Mouse (Mus musculus) forebrain, embryonic 15.5 days (tissue): ENCODE measurements at regions not wholly inside any gene's neighbourhood (a gene's known extent, or its start where the extent isn't known, plus 50 kb on each side); places are given as distances from the start of the nearest gene placed in this dataset.

Source experiments
- ATAC-seq: fragments of 200-750 bp; cut with Nextera tagmentation; replicated peaks from 2 replicates; pipeline ENCODE4 v1.8.0; 2017; ENCODE audit warnings: mild to moderate bottlenecking, moderate TSS enrichment, moderate library complexity
- H3K27ac ChIP-seq: fragments of 300-500 bp; sonication (generic); replicated peaks from 2 replicates; pipeline ENCODE4 v1.5.1; 2015; ENCODE audit warnings: mild to moderate bottlenecking, inconsistent platforms
- H3K27me3 ChIP-seq: fragments of 300-500 bp; sonication (generic); 2 replicates; pipeline ENCODE4 v1.6.1; 2015; ENCODE audit warnings: inconsistent platforms
- H3K36me3 ChIP-seq: fragments of 300-500 bp; sonication (generic); 2 replicates; pipeline ENCODE4 v1.6.1; 2015; ENCODE audit warnings: mild to moderate bottlenecking, inconsistent platforms
- H3K4me1 ChIP-seq: fragments of 300-500 bp; sonication (generic); 2 replicates; pipeline ENCODE4 v1.6.1; 2015; ENCODE audit warnings: inconsistent platforms
- H3K4me2 ChIP-seq: fragments of 300-500 bp; sonication (generic); replicated peaks from 2 replicates; pipeline ENCODE4 v1.6.1; 2015; ENCODE audit warnings: mild to moderate bottlenecking, inconsistent platforms
- H3K4me3 ChIP-seq: fragments of 300-500 bp; sonication (generic); 2 replicates; pipeline ENCODE4 v1.5.1; 2015; ENCODE audit warnings: mild to moderate bottlenecking, inconsistent platforms
- H3K9ac ChIP-seq: fragments of 300-500 bp; sonication (generic); replicated peaks from 2 replicates; pipeline ENCODE4 v1.6.1; 2015; ENCODE audit warnings: mild to moderate bottlenecking, inconsistent platforms
- H3K9me3 ChIP-seq: fragments of 300-500 bp; sonication (generic); 2 replicates; pipeline ENCODE4 v1.6.1; 2016; ENCODE audit warnings: inconsistent platforms
- WGBS: fragments of 180-500 bp; shearing (Covaris S2); methylation state at CpG from one replicate; pipeline ENCODE4 v1.1.7; 2015; ENCODE audit warnings: mixed read lengths; 5-methylcytosine and 5-hydroxymethylcytosine counted together

- ATAC-seq, result no peak
- Histone ChIP-seq H3K4me3 (no peak overlapping the region), H3K27ac (no peak overlapping the region), H3K4me2 (no peak overlapping the region), H3K9me3 (no peaks in the 10 kb centered on the region), H3K36me3 (no peaks in the 10 kb centered on the region), H3K27me3 (no peaks in the 10 kb centered on the region), H3K4me1 (no peaks in the 10 kb centered on the region), H3K9ac (no peak overlapping the region)
- 6% methylated on average over 2 of the region's 2 CpGs for WGBS
Observed at GRCm38 (mm10) chr2:73998531-73998930, 87.4 kb upstream of the Atp5g3 start.

GRCm38 (mm10) chr2:73996986-73997385, 85.9 kb upstream of the Atp5g3 start:
- Histone ChIP-seq H3K9ac (no peak overlapping the region), H3K4me2 (no peak overlapping the region), H3K36me3 (no peaks in the 10 kb centered on the region), H3K4me3 (no peak overlapping the region), H3K27ac (no peak overlapping the region), H3K27me3 (no peaks in the 10 kb centered on the region), H3K9me3 (no peaks in the 10 kb centered on the region), H3K4me1 (0 out of 2 replicates have a peak, but pooled peaks cover 1% of the 10 kb centered on the region)
- 87% methylated on average over 5 of the region's 5 CpGs for whole genome bisulfite sequencing
- no peak for ATAC-seq

GRCm38 (mm10) chr2:73991818-73992217, 80.7 kb upstream of the Atp5g3 start:
- H3K27ac ChIP-seq, result no peak overlapping the region
- H3K9me3 ChIP-seq, result no peaks in the 10 kb centered on the region
- H3K4me2 ChIP-seq, result no peak overlapping the region
- H3K36me3 ChIP-seq, result no peaks in the 10 kb centered on the region
- no peak overlapping the region for H3K9ac ChIP-seq
- H3K27me3 ChIP-seq, result 0 out of 2 replicates have a peak, but pooled peaks cover 3% of the 10 kb centered on the region
- WGBS, result 45% methylated on average over 11 of the region's 11 CpGs
- no peak overlapping the region for H3K4me3 ChIP-seq
- H3K4me1 ChIP-seq, result 0 out of 2 replicates have a peak, but pooled peaks cover 5% of the 10 kb centered on the region
- ATAC-seq, result no peak

- Histone ChIP-seq H3K9ac (no peak overlapping the region), H3K9me3 (no peaks in the 10 kb centered on the region)
- no peak for ATAC-seq
Observed at GRCm38 (mm10) chr2:73987441-73988105, 76.4 kb upstream of the Atp5g3 start.

GRCm38 (mm10) chr2:73985911-73986250, 74.8 kb upstream of the Atp5g3 start:
- no peaks in the 10 kb centered on the region for H3K36me3 ChIP-seq
- H3K27ac ChIP-seq, result no peak overlapping the region
- no peaks in the 10 kb centered on the region for H3K9me3 ChIP-seq
- no peak overlapping the region for H3K4me3 ChIP-seq
- no peak overlapping the region for H3K4me2 ChIP-seq
- WGBS, result 83% methylated on average over 6 of the region's 6 CpGs
- no peak for ATAC-seq
- no peak overlapping the region for H3K9ac ChIP-seq
- H3K4me1 ChIP-seq, result 0 out of 2 replicates have a peak, but pooled peaks cover 3% of the 10 kb centered on the region
- 0 out of 2 replicates have a peak, but pooled peaks cover 3% of the 10 kb centered on the region for H3K27me3 ChIP-seq

More at GRCm38 (mm10) chr2:73987441-73988105, 76.4 kb upstream of the Atp5g3 start:
- H3K36me3 ChIP-seq, result no peaks in the 10 kb centered on the region
- no peak overlapping the region for H3K27ac ChIP-seq
- 78% methylated on average over 10 of the region's 10 CpGs for WGBS
- no peak overlapping the region for H3K4me3 ChIP-seq
- H3K4me2 ChIP-seq, result no peak overlapping the region
- H3K27me3 ChIP-seq, result 0 out of 2 replicates have a peak, but pooled peaks cover 3% of the 10 kb centered on the region
- H3K4me1 ChIP-seq, result 0 out of 2 replicates have a peak, but pooled peaks cover 8% of the 10 kb centered on the region

GRCm38 (mm10) chr2:73985238-73985910, 74.2 kb upstream of the Atp5g3 start:
- Histone ChIP-seq H3K36me3 (no peaks in the 10 kb centered on the region), H3K9ac (no peak overlapping the region), H3K27me3 (0 out of 2 replicates have a peak, but pooled peaks cover 3% of the 10 kb centered on the region), H3K27ac (no peak overlapping the region), H3K4me3 (no peak overlapping the region), H3K4me1 (0 out of 2 replicates have a peak, but pooled peaks cover 3% of the 10 kb centered on the region), H3K4me2 (no peak overlapping the region), H3K9me3 (no peaks in the 10 kb centered on the region)
- ATAC-seq, result no peak
- WGBS, result 81% methylated on average over 14 of the region's 14 CpGs

GRCm38 (mm10) chr2:73983166-73983565, 72.0 kb upstream of the Atp5g3 start:
- 41% methylated on average over 4 of the region's 4 CpGs for WGBS
- H3K4me2 ChIP-seq, result no peak overlapping the region
- H3K36me3 ChIP-seq, result no peaks in the 10 kb centered on the region
- no peaks in the 10 kb centered on the region for H3K27me3 ChIP-seq
- no peaks in the 10 kb centered on the region for H3K9me3 ChIP-seq
- H3K4me3 ChIP-seq, result no peak overlapping the region
- no peak overlapping the region for H3K27ac ChIP-seq
- peaks cover 9% of the 10 kb centered on the region for H3K4me1 ChIP-seq
- no peak for ATAC-seq
- H3K9ac ChIP-seq, result no peak overlapping the region

- H3K27ac ChIP-seq, result no peak overlapping the region
- H3K4me3 ChIP-seq, result no peak overlapping the region
- H3K36me3 ChIP-seq, result no peaks in the 10 kb centered on the region
- no peak for ATAC-seq
- no peak overlapping the region for H3K4me2 ChIP-seq
- H3K27me3 ChIP-seq, result no peaks in the 10 kb centered on the region
- no peaks in the 10 kb centered on the region for H3K9me3 ChIP-seq
- no peak overlapping the region for H3K9ac ChIP-seq
- 85% methylated on average over 15 of the region's 15 CpGs for WGBS
- H3K4me1 ChIP-seq, result peaks cover 8% of the 10 kb centered on the region
Observed at GRCm38 (mm10) chr2:73978072-73978471, 66.9 kb upstream of the Atp5g3 start.

GRCm38 (mm10) chr2:73973774-73974173, 62.6 kb upstream of the Atp5g3 start:
- Histone ChIP-seq H3K4me3 (no peak overlapping the region), H3K27me3 (no peaks in the 10 kb centered on the region), H3K9me3 (no peaks in the 10 kb centered on the region), H3K27ac (no peak overlapping the region), H3K36me3 (no peaks in the 10 kb centered on the region), H3K4me2 (no peak overlapping the region), H3K4me1 (no peaks in the 10 kb centered on the region), H3K9ac (no peak overlapping the region)
- ATAC-seq, result no peak
- WGBS, result 65% methylated on average over 3 of the region's 3 CpGs

GRCm38 (mm10) chr2:73967618-73968017, 56.5 kb upstream of the Atp5g3 start:
- ATAC-seq, result no peak
- WGBS, result 60% methylated on average over 7 of the region's 7 CpGs
- no peak overlapping the region for H3K4me2 ChIP-seq
- H3K4me1 ChIP-seq, result no peaks in the 10 kb centered on the region
- H3K9me3 ChIP-seq, result no peaks in the 10 kb centered on the region
- H3K27me3 ChIP-seq, result peaks cover 7% of the 10 kb centered on the region; the same call in 1 of the 2 replicates
- H3K9ac ChIP-seq, result no peak overlapping the region
- H3K27ac ChIP-seq, result no peak overlapping the region
- no peak overlapping the region for H3K4me3 ChIP-seq
- H3K36me3 ChIP-seq, result no peaks in the 10 kb centered on the region

GRCm38 (mm10) chr2:73965595-73965994, 54.5 kb upstream of the Atp5g3 start:
- no peak overlapping the region for H3K4me2 ChIP-seq
- WGBS, result 14% methylated on average over 4 of the region's 4 CpGs
- no peak for ATAC-seq
- H3K27me3 ChIP-seq, result peaks cover 7% of the 10 kb centered on the region; the same call in 1 of the 2 replicates
- H3K27ac ChIP-seq, result no peak overlapping the region
- no peak overlapping the region for H3K9ac ChIP-seq
- no peak overlapping the region for H3K4me3 ChIP-seq
- no peaks in the 10 kb centered on the region for H3K36me3 ChIP-seq
- H3K4me1 ChIP-seq, result no peaks in the 10 kb centered on the region
- no peaks in the 10 kb centered on the region for H3K9me3 ChIP-seq
